Mouse (Mus musculus): ENCODE data around the gene Ppp1r3d.

- no peak for TF ChIP-seq CTCF (IDR thresholded peaks at IDR 0.05; ENCODE audit: control insufficient read depth, insufficient read depth, low read length)
- no peak for TF ChIP-seq POLR2A (IDR thresholded peaks at IDR 0.05; ENCODE audit: borderline replicate concordance, control insufficient read depth, low read depth, low read length)
These were observed 36.0 kb upstream of the Ppp1r3d start for GRCm38 (mm10) chr2:178450236-178450635.
